Mouse (Mus musculus): ENCODE measurements around the gene Vwa8.

- TF ChIP-seq CTCF (IDR thresholded peaks at IDR 0.05) = no peak
- TF ChIP-seq EP300 (IDR thresholded peaks at IDR 0.05) = no peak
Observed at GRCm38 (mm10) chr14:79174526-79174925, 325.7 kb downstream of the Vwa8 start.
